Mouse (Mus musculus) left cerebral cortex, adult 2 months (tissue): Measurements from ENCODE around the gene Nkx2-3. TPM values are rescaled to one million over a fixed set of nuclear protein-coding genes. Genes with fewer than 3 reads are reported as not detected.

Experiments
- DNase-seq, 2 experiments: peaks; one replicate each; pipeline ENCODE4 v3.0.0; 2021 to 2022; ENCODE audit warnings: low spot score in 2 of 2, mixed read lengths in 1 of 2; ENCODE audit errors: extremely low spot score in 1 of 2
- H3K27ac ChIP-seq: fragments of 200-600 bp; 2 replicates; pipeline ENCODE4 v1.8.1; 2022
- H3K4me3 ChIP-seq: fragments of 200-600 bp; 2 replicates; pipeline ENCODE4 v1.8.1; 2022
- CTCF ChIP-seq: fragments of 200-600 bp; IDR thresholded peaks from 2 replicates; pipeline ENCODE4 v1.8.1; 2022; ENCODE audit warnings: antibody characterized with exemption, mild to moderate bottlenecking, moderate library complexity
- intact Hi-C: fragments of 180-260 bp; cut with DNase I; formaldehyde crosslinking; loops from one replicate; pipeline ENCODE4 v1.15.1; 2025
- long read RNA-seq, 2 experiments: library from polyadenylated mRNA; stranded (forward); transcript quantifications; one replicate each; pipeline ENCODE4 v2.0.0; 2021; ENCODE audit warnings: borderline mapping rate in 2 of 2
- total RNA-seq, 2 experiments: library from RNA; stranded (reverse); gene quantifications; 2 replicates each; pipeline ENCODE4 v1.2.3; 2021

Nkx2-3 gene
- not detected for total RNA-seq
- long read RNA-seq, experiment 1: 0 reads
- long read RNA-seq, experiment 2: 0 reads

GRCm38 (mm10) chr19:43612051-43612450 is at the start of gene Nkx2-3:
Gene Nkx2-3 (plus strand): TSS chr19:43612325.
- no peak for DNase-seq
- no peak within 1 kb of the TSS for H3K4me3 ChIP-seq
- TF ChIP-seq CTCF: no peak
- intact Hi-C loops: loop anchor here (5.0 kb wide), 1 partner anchor 1145 kb away; the partner anchor contains the start of gene Pax2
- H3K27ac ChIP-seq: no peak within 1 kb of the TSS

GRCm38 (mm10) chr19:43563166-43563565 is 49.0 kb upstream of the Nkx2-3 start:
- H3K27ac ChIP-seq: no peak overlapping the region
- TF ChIP-seq CTCF: no peak
- DNase-seq: no peak
- H3K4me3 ChIP-seq: no peak overlapping the region
- intact Hi-C loops: no loop called here

- no peak; the same call in 1 of the 2 replicates for TF ChIP-seq CTCF
- Histone ChIP-seq H3K4me3 (no peak overlapping the region), H3K27ac (no peak overlapping the region)
- intact Hi-C loops: no loop called here
- no peak for DNase-seq
These were observed 43.8 kb upstream of the Nkx2-3 start for GRCm38 (mm10) chr19:43568298-43568697.

GRCm38 (mm10) chr19:43569133-43569532 is 43.0 kb upstream of the Nkx2-3 start:
- intact Hi-C loops: no loop called here
- no peak for TF ChIP-seq CTCF
- no peak for DNase-seq
- no peak overlapping the region for H3K4me3 ChIP-seq
- H3K27ac ChIP-seq: no peak overlapping the region

- no peak overlapping the region for H3K4me3 ChIP-seq
- intact Hi-C loops: loop anchor here (5.0 kb wide), 1 partner anchor 46 kb away; no protein-coding TSS in a partner anchor
- no peak overlapping the region for H3K27ac ChIP-seq
- DNase-seq: peak; percentile 64 to 66
- peak; percentile 87 for TF ChIP-seq CTCF
These were observed 41.0 kb upstream of the Nkx2-3 start for GRCm38 (mm10) chr19:43570831-43571790.

- DNase-seq: no peak
- TF ChIP-seq CTCF: no peak
- Histone ChIP-seq H3K27ac (no peak overlapping the region), H3K4me3 (no peak overlapping the region)
- intact Hi-C loops: no loop called here
These were observed 32.9 kb upstream of the Nkx2-3 start for GRCm38 (mm10) chr19:43579081-43579796.

- intact Hi-C loops: no loop called here
- no peak for TF ChIP-seq CTCF
- H3K27ac ChIP-seq: no peak overlapping the region
These were observed 30.9 kb upstream of the Nkx2-3 start for GRCm38 (mm10) chr19:43581185-43581584.

GRCm38 (mm10) chr19:43583192-43583591 is 28.9 kb upstream of the Nkx2-3 start:
- TF ChIP-seq CTCF: no peak
- intact Hi-C loops: no loop called here
- H3K4me3 ChIP-seq: no peak overlapping the region
- no peak for DNase-seq
- H3K27ac ChIP-seq: no peak overlapping the region

More at GRCm38 (mm10) chr19:43581185-43581584, 30.9 kb upstream of the Nkx2-3 start:
- no peak overlapping the region for H3K4me3 ChIP-seq
- no peak for DNase-seq

GRCm38 (mm10) chr19:43583595-43583994 is 28.5 kb upstream of the Nkx2-3 start:
- TF ChIP-seq CTCF: no peak
- intact Hi-C loops: no loop called here
- no peak overlapping the region for H3K27ac ChIP-seq
- no peak for DNase-seq
- no peak overlapping the region for H3K4me3 ChIP-seq

- no peak for TF ChIP-seq CTCF
- H3K4me3 ChIP-seq: no peak overlapping the region
- intact Hi-C loops: no loop called here
- DNase-seq: no peak
- no peak overlapping the region for H3K27ac ChIP-seq
These were observed 27.3 kb upstream of the Nkx2-3 start for GRCm38 (mm10) chr19:43584788-43585187.

- no peak for TF ChIP-seq CTCF
- Histone ChIP-seq H3K27ac (no peak overlapping the region), H3K4me3 (no peak overlapping the region)
- DNase-seq: no peak
- intact Hi-C loops: no loop called here
These were observed 20.1 kb upstream of the Nkx2-3 start for GRCm38 (mm10) chr19:43592026-43592425.

GRCm38 (mm10) chr19:43596981-43597380 is 15.1 kb upstream of the Nkx2-3 start:
- TF ChIP-seq CTCF: no peak
- intact Hi-C loops: no loop called here
- H3K4me3 ChIP-seq: no peak overlapping the region
- no peak for DNase-seq
- no peak overlapping the region for H3K27ac ChIP-seq
